Mouse (Mus musculus): ENCODE data around the gene Tas2r138. TPM values are rescaled to one million over a fixed set of nuclear protein-coding genes. Genes with fewer than 3 reads are reported as not detected.

Gene Tas2r138
- total RNA-seq, 2 experiments from 2014 or later: not detected

Other genes with a start within 250 kb of the Tas2r138 start
- gene E330009J07Rik, start 177.2 kb downstream of the Tas2r138 start, total RNA-seq (2021): 10 to 100 TPM; 26.5 to 27.7 TPM
- not detected for gene Wee2, start 174.2 kb downstream of the Tas2r138 start, total RNA-seq (2021)
- 10 to 100 TPM; 38.1 to 38.2 TPM for gene Ssbp1, start 142.0 kb downstream of the Tas2r138 start, total RNA-seq (2021)
- gene Tas2r137, start 122.1 kb downstream of the Tas2r138 start, total RNA-seq (2021): under 1 TPM; 0.34 to 0.36 TPM
- gene Tas2r108, start 119.8 kb downstream of the Tas2r138 start, total RNA-seq (2021): not detected
- not detected for gene Prss37, start 93.8 kb downstream of the Tas2r138 start, total RNA-seq (2021)
- not detected for gene Olfr461, start 58.3 kb downstream of the Tas2r138 start, total RNA-seq (2021)
- gene Olfr460, start 43.8 kb downstream of the Tas2r138 start, total RNA-seq (2021): not detected
- under 1 TPM; 0.44 to 0.50 TPM for gene Clec5a, start 27.5 kb downstream of the Tas2r138 start, total RNA-seq (2021)
- gene Mgam, start 15.5 kb upstream of the Tas2r138 start, total RNA-seq (2021): under 1 TPM; 0.18 to 0.28 TPM

Data from left cerebral cortex, postnatal 4 days (tissue).